Mouse (Mus musculus) ES-Bruce4 (cell line): Measurements from ENCODE around the gene Krtap6-5. TPM values are rescaled to one million over a fixed set of nuclear protein-coding genes. Genes with fewer than 3 reads are reported as not detected.
"Not testable (repeated sequence)": the region's sequence is repeated elsewhere in the genome, so short reads cannot be mapped to it uniquely, and the experiment has no call there.

Experiments used
- H3K27ac ChIP-seq: 2 replicates; pipeline ENCODE4 v1.5.1; 2012; ENCODE audit warnings: low read length, inconsistent platforms; ENCODE audit not compliant: insufficient read depth
- H3K27me3 ChIP-seq: 2 replicates; pipeline ENCODE4 v1.6.1; 2012; ENCODE audit warnings: mild to moderate bottlenecking, low read length, inconsistent platforms; ENCODE audit not compliant: control insufficient read depth, poor library complexity, insufficient read depth, severe bottlenecking
- H3K36me3 ChIP-seq: 2 replicates; pipeline ENCODE4 v1.6.1; 2012; ENCODE audit warnings: inconsistent platforms, mild to moderate bottlenecking, low read length, moderate library complexity; ENCODE audit not compliant: control insufficient read depth, poor library complexity, insufficient read depth, severe bottlenecking
- H3K4me1 ChIP-seq: one replicate; pipeline ENCODE4 v1.8.1; 2011; ENCODE audit warnings: low read length; ENCODE audit not compliant: control insufficient read depth, insufficient read depth
- H3K4me3 ChIP-seq: 2 replicates; pipeline ENCODE4 v1.5.1; 2011; ENCODE audit warnings: low read depth, mild to moderate bottlenecking, low read length
- H3K9ac ChIP-seq: 2 replicates; pipeline ENCODE4 v1.6.1; 2012; ENCODE audit warnings: low read depth, mild to moderate bottlenecking, inconsistent platforms; ENCODE audit not compliant: poor library complexity, severe bottlenecking
- H3K9me3 ChIP-seq: replicated peaks from 2 replicates; pipeline ENCODE4 v1.6.1; 2012; ENCODE audit warnings: mild to moderate bottlenecking, low read length, inconsistent platforms; ENCODE audit not compliant: control insufficient read depth, poor library complexity, insufficient read depth, severe bottlenecking
- CTCF ChIP-seq: IDR thresholded peaks from one replicate; pipeline ENCODE4 v1.8.1; 2011; ENCODE audit warnings: low read depth, low read length
- EP300 ChIP-seq: IDR thresholded peaks from 2 replicates; pipeline ENCODE4 v1.6.1; 2011; ENCODE audit warnings: low read depth, low read length; ENCODE audit not compliant: insufficient read depth
- POLR2A ChIP-seq: IDR thresholded peaks from one replicate; pipeline ENCODE4 v1.8.1; 2011; ENCODE audit warnings: low read length; ENCODE audit not compliant: insufficient read depth
- polyA plus RNA-seq: library from polyadenylated mRNA; stranded (reverse); fragments of >200 nt; gene quantifications from 2 replicates; pipeline ENCODE4 v1.2.4, GENCODE M21; 2011; ENCODE audit warnings: low read depth; ENCODE audit not compliant: missing spikeins, insufficient read depth, insufficient read length

Gene Krtap6-5
- polyA plus RNA-seq: not detected in 2 replicates

- no peaks in the 10 kb centered on the region for H3K36me3 ChIP-seq
- H3K9me3 ChIP-seq: no peaks in the 10 kb centered on the region
- H3K4me1 ChIP-seq: no peaks in the 10 kb centered on the region
- H3K9ac ChIP-seq: no peak within 1 kb of the TSS
- no peaks in the 10 kb centered on the region for H3K27me3 ChIP-seq
- TF ChIP-seq POLR2A (no peak), EP300 (no peak), CTCF (no peak)
- no peak within 1 kb of the TSS for H3K4me3 ChIP-seq
- no peak within 1 kb of the TSS for H3K27ac ChIP-seq
These were observed at the start of gene Krtap6-5 for GRCm38 (mm10) chr16:89047783-89048182. Gene Krtap6-5, minus strand, starts transcription at chr16:89047883.

DNA sequence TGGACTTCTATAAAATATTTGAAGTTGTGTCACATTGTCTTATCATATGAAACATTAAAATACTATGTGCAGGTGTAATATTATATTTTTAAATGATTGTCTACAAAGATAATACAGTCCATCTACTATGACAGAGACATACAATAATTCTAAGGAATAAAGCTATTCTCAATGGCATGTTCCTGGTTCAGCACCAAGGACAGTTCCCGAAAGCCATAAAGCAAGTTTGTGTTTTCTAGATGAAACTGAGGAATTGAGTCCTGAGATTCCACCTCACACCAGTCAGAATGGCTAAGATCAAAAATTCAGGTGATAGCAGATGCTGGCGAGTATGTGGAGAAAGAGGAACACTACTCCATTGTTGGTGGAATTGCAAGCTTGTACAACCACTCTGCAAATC, 23.4 kb upstream of the Krtap6-5 start:
- H3K27ac ChIP-seq, H3K9me3 ChIP-seq, H3K9ac ChIP-seq, H3K36me3 ChIP-seq, H3K4me3 ChIP-seq, H3K27me3 ChIP-seq, H3K4me1 ChIP-seq: not testable (repeated sequence)

DNA sequence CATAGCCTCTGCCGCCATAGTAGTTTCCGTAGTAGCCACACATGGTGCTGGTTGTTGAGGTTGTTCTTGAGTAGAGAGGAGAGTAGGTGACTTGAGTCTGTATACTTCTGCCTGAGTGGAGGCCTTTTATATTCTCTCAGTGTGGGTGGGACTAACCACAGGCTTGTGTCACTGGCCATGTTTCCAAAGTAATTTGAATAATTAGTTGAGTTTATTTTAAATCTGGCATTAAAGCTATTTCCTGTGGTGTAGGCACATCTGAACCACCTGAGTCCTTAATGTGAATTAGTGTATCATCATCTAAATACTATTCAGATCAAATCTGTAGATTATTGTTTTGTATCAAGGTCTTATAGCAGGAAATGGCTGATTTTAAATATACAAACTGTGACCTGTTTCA, 16.2 kb upstream of the Krtap6-5 start, which contains the start of gene 1110025L11Rik:
TSS of gene 1110025L11Rik (minus strand) at position 101 of the 400 bp plus-strand sequence.
- H3K27me3 ChIP-seq, H3K36me3 ChIP-seq, H3K27ac ChIP-seq, H3K9ac ChIP-seq, H3K4me3 ChIP-seq, H3K9me3 ChIP-seq, H3K4me1 ChIP-seq: not testable (repeated sequence)

- not testable (repeated sequence) for H3K9me3 ChIP-seq, H3K4me3 ChIP-seq, H3K9ac ChIP-seq, H3K36me3 ChIP-seq, H3K4me1 ChIP-seq, H3K27me3 ChIP-seq, H3K27ac ChIP-seq
These were observed 6.3 kb downstream of the Krtap6-5 start, which contains the start of gene Gm10228 for GRCm38 (mm10) chr16:89041372-89041771. Gene Gm10228, minus strand, starts transcription at chr16:89041472.

- not testable (repeated sequence) for H3K27me3 ChIP-seq, H3K9me3 ChIP-seq, H3K4me3 ChIP-seq, H3K4me1 ChIP-seq, H3K9ac ChIP-seq, H3K27ac ChIP-seq, H3K36me3 ChIP-seq
These were observed 16.3 kb downstream of the Krtap6-5 start, which contains the start of gene Krtap6-1 for GRCm38 (mm10) chr16:89031399-89031798. Gene Krtap6-1, plus strand, starts transcription at chr16:89031699.

DNA sequence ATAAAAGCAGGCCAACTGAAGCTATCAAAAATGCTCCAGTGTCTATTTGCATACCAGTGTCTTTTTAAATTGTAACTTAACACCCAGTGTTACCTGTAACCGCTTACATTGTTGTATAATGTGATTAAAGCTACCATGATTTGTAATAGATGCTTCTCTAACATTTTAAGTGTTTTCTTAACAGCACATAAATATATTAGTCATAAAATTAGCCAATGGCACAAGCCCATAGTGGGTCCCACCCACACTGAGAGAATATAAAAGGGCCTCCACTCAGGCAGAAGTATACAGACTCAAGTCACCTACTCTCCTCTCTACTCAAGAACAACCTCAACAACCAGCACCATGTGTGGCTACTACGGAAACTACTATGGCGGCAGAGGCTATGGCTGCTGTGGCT, 32.7 kb downstream of the Krtap6-5 start, which contains the start of gene Gm10229:
TSS of gene Gm10229 (plus strand) at position 301 of the 400 bp plus-strand sequence.
- not testable (repeated sequence) for H3K4me1 ChIP-seq

DNA sequence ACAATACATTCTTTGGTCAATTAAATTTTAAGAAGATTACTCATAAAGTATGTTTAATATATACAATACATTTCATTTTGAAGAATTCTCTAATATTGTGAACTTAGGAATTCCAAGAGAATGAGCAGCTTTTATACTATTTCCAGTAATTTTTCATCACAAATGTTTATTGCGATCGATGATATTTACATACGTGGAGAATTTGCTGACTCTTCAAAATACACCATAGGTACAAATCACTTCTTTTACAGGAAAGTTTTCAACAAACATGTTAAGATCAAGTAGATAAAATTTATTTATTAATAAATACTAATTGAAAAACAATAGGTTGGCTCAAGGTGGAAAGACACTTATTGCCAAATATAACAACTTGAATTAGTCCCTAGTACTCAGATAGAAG, 33.7 kb downstream of the Krtap6-5 start:
- no peaks in the 10 kb centered on the region for H3K36me3 ChIP-seq
- H3K9ac ChIP-seq: no peak overlapping the region
- no peak overlapping the region for H3K4me3 ChIP-seq
- H3K9me3 ChIP-seq: no peaks in the 10 kb centered on the region
- no peaks in the 10 kb centered on the region for H3K4me1 ChIP-seq
- no peak for TF ChIP-seq CTCF
- H3K27ac ChIP-seq: no peak overlapping the region
- no peaks in the 10 kb centered on the region for H3K27me3 ChIP-seq

More for the DNA sequence above, 32.7 kb downstream of the Krtap6-5 start, which contains the start of gene Gm10229:
- not testable (repeated sequence) for H3K9ac ChIP-seq, H3K27ac ChIP-seq, H3K27me3 ChIP-seq, H3K36me3 ChIP-seq, H3K9me3 ChIP-seq, H3K4me3 ChIP-seq
